Mouse (Mus musculus) left cerebral cortex, adult 9 months (tissue): Measurements from ENCODE around the gene Nedd4.

Source experiments
- DNase-seq, 2 experiments: peaks; one replicate each; pipeline ENCODE4 v3.0.0; 2022; ENCODE audit warnings: low spot score in 2 of 2

The Nedd4 gene

GRCm38 (mm10) chr9:72678771-72679170 is 16.6 kb downstream of the Nedd4 start:
- no peak for DNase-seq

GRCm38 (mm10) chr9:72681652-72682228 is 19.6 kb downstream of the Nedd4 start:
- DNase-seq, result no peak

DNA sequence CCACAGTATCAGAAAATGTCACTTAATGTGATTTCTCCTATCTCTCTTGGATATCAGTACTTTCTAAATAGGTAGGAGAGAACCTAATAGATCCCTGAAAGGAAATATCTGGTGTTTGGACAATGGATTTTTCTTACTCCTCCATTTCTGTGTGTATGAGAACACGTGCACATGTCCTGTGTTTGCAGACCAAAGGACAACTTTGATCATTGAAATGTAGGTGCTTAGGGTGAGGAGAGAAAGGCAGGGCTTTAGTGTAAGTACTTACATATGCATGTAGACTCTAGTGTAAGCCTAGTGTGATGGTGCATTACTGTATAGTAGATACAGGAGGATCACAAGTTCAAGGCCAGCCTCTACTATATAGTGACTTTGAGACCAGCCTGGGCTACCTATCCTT is 21.1 kb downstream of the Nedd4 start:
- no peak for DNase-seq

- no peak for DNase-seq
Observed at GRCm38 (mm10) chr9:72685231-72685630, 23.1 kb downstream of the Nedd4 start.

DNA sequence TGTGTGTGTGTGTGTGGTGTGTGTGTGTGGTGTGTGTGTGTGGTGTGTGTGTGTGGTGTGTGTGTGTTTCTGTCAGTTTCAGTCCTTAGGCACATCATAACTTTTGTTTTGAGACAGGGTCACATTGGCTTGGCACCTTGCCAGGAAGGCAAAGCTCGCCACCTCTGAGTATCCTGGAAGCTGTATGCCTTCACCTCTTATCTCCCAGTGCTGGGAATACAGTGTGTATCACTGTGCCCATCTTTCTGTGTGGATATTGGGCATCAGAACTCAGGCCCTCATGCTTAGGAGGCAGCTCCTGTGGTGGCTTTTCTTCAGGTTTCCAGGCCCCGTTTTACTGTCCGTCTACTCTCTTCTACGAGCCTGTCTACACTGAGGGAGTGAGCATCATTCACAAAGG is 24.4 kb downstream of the Nedd4 start:
- DNase-seq, result no peak

DNA sequence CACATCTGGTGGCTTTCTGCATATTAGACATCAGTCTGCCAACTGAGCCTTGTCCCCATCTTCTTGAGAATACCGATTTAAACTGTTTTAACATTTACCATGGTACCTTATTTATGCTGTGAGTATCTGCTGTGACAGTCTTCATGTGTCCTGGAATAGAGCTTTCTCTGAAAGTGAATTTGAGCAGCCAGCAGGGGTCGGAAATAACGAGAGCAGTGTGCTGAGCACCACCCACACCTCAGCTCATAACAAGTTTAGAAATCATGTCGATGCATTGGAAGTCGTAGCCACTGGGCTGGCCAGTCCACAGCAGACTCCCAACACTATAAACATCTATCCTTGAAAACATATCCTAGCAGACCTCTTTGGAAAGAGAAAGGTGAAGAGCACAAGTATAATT is 27.4 kb downstream of the Nedd4 start:
- DNase-seq, result no peak

- DNase-seq, result no peak
Observed at GRCm38 (mm10) chr9:72690811-72691210, 28.7 kb downstream of the Nedd4 start.

DNA sequence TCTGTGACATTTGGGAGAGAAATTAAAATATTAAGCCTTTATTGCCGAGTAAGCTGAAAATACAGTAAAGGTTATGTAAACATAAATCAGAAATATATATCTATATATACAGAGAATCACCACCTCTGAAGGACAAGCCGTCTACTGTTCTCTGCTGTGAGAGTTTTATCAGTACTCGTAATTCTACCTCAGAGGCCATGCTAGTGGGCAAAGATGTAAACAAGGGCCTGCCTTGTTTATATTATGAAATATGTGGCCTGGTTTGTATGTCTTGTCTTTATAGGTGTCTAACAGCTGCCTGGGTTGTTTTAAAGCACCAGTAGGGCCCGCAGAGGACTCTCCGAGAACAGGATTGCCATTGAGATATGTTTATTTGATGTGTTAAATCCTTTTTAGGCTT is 29.8 kb downstream of the Nedd4 start:
- DNase-seq, result no peak

DNA sequence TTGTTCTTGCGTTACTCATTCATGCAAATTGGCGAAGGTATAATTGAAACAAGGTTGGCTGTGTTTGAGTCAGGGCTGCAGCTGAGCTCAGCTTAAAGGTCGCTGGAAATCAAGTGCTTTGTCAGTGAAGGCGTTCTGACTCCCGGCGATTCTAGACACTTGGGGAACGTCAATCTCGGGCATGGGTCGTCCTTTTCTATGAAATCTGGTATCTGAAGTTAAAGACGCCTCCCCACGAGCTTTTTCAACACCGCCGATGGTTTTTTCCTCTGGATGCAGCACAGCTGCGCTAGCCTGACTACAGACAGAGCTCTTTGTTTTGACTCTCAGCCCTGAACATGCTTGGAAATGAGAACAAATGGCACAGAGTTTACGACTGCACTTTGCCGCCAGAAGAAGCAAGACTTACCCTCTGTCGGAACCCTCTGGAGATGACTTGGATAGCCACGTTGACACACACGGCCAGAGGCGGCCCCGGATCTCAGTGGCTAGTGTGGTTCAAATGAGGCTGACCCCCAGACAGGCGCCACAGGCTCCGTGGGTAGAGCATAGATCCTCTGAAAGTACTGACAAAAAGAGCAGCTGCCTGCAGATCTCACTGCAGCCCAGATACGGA is 31.0 kb downstream of the Nedd4 start:
- peak in 1 of 2 experiments; percentile 42 for DNase-seq

GRCm38 (mm10) chr9:72693861-72694260 is 31.7 kb downstream of the Nedd4 start:
- no peak for DNase-seq

DNA sequence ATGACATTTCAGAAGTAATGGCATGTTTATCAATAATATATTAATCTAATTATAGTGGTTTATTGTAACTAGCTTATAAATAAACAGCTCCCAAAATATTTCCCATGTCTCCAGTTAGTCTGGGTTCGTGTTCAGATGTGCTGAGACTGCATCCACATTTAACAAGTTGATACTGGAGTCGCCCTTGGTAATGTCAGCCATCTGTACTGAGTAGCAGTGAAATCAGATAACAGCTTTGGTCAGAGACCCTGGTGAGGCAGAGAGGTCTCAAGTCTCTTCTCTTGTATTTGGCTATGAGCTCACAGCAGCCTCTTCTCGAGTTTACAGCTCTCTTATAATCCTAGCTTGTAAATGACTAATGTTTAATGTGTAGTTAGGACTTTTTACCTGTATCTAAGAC is 34.4 kb downstream of the Nedd4 start:
- no peak for DNase-seq

DNA sequence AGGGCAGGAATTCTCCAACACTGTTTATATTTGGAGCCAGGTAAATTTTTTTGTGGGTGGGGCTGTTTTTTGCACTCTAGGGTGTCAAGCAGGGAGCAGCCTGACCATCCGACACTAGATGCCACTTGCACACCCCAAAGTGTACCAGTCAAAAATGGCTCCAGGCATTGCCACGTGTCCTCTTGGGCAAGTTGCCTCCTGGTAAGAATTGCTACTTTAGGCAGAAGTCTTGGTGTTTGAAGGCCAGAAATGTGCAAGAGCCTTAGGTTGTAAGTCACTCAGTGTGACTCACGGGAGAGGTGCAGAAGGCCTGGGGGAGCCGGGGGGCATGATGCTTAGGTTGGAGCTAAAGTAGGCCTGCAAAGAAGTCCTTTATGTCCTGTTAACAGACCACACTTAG is 35.6 kb downstream of the Nedd4 start:
- no peak for DNase-seq

DNA sequence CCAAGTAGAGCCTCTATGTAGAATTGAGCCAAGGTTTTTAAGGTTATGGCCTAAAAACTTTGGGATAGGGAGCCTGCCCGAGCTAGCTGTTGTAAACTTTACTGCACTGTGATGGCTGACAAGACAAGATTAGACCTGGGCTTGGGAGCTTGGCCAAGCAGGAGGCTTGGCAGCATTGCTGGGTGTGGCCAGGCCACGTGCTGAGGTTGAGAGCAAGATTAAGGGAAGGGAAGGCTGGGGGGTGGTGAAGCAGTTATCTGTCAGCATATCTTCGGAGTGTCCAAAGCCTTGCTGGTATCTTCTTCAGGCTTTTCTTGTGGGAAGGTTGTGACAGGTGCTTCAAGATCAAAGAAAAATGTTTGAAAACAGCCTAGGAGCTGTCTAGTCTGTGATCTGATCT is 37.6 kb downstream of the Nedd4 start:
- no peak for DNase-seq

- no peak for DNase-seq
Observed at GRCm38 (mm10) chr9:72701441-72701840, 39.3 kb downstream of the Nedd4 start.

- DNase-seq, result no peak
Observed at GRCm38 (mm10) chr9:72702075-72702474, 39.9 kb downstream of the Nedd4 start.

GRCm38 (mm10) chr9:72703142-72703541 is 41.0 kb downstream of the Nedd4 start:
- DNase-seq, result no peak

DNA sequence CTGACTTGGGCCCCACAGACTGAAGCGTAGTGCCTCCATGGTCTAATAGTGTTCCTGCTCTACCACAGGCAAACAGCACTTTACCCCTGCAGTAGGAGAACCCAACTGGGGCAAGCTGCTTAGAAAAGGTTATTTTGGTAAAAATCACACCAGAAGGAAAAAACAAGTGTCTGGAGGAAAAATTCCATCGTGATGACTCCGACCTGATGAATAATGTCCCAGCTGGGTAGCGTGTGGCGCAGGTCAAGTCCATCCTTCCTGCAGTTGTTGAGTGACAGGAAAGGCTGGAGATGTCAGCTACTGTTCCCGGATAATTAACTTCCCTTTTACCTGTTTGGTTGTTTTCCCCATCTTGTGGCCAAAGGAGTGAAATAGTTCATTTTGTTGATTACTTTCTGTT is 41.6 kb downstream of the Nedd4 start:
- DNase-seq, result no peak

DNA sequence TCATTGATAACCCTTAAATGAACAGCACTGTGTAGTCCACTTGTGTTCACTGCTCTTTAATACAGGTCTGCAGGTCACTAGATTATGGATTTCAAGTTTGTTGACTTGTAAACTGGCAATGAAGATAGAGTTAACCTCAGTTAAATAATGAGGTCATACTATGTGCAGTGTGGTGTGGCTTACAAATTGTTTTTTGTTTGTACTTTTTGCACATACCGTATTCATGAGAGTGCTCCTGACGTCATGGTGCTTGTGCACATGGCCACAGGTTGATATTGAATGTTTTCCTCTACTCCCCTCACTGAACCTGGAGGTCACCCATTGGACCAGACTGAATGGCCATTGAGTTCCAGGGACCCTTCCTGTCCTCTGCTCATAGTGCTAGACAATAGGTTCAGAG is 43.1 kb downstream of the Nedd4 start:
- DNase-seq, result no peak

DNA sequence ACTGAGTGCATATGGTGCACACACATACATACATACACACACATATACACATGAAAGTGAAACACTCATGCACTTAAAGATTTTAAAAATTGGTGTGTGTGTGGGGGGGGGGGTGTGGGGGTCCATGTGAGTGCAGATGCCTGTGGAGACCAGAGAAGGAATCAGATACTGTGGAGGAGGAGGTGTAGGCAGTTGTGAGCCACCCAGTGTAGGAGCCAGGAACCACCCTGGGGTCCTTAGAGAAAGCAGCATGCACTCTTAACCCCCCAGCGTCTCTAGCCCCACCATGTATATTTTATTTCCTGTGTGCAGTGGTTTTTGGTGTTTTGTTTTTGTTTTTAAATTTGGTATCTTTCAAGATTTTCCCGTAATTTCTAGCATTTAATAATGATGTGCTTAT is 45.9 kb downstream of the Nedd4 start:
- DNase-seq, result no peak

DNA sequence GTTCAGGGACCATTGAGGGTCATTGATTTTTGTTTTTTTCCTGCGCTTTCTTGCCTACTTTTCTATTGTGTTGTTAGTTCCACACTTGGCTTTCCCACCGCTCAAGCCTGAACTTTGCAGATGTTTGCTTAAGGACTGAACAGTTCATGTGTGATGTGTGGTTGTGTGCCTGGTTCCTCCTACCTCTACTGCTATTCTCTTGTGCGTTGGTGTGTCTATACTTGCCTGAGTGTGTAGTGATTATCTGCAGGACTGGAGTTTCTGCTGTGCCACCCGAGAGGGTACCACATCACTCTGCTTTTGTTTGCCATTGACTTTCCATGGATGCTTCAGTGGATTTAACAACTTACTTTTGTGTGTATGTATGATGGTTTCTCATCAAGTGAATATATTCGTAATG is 46.5 kb downstream of the Nedd4 start:
- no peak for DNase-seq

- no peak for DNase-seq
Observed at GRCm38 (mm10) chr9:72710060-72710459, 47.9 kb downstream of the Nedd4 start.

- no peak for DNase-seq
Observed at GRCm38 (mm10) chr9:72714945-72715344, 52.8 kb downstream of the Nedd4 start.

DNA sequence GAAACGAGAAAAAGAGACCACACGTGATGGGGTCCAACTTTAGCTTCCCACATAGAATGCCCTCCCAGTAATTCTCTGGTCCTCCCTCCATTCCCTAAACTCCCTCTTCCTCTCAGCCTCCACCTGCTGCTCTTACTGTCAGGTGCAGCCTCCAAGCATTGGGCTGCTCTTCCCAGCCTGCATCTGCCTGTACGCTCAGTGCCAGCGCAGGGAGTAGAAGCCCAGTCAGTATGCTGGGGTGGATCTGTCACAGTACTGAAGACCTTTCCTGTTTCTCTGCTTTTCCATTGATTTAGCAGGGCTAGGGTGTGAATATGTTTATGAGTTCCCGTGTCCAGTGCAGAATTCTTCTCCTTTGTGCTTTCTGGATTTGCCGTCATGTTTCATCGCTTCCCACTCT is 54.1 kb downstream of the Nedd4 start:
- DNase-seq, result no peak

DNA sequence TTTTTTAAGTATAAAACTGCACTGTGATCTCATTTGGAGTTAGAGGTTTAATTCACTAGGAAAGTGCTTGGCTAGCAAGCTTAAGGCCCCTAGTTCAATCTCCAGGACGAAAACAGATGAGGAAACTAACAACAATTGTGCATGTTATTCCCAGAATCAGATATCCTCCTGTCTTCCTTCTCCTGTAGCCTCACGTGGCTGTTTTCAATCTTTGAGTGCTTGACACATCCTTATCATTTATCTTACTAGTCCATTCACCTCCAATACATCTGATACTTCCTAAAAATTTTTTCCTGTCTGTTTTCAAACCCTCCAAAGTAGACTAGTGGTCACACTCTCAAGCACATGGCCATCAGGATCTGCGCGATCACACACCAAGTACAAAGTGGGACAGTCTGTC is 57.0 kb downstream of the Nedd4 start:
- DNase-seq, result no peak
